Mouse (Mus musculus): ENCODE results near the gene Gm12248.
"Not testable (repeated sequence)": the region's sequence is repeated elsewhere in the genome, so short reads cannot be mapped to it uniquely, and the experiment has no call there.

- not testable (repeated sequence) for TF ChIP-seq CTCF, EP300 (IDR thresholded peaks at IDR 0.05)
These were observed 33.2 kb downstream of the Gm12248 start for GRCm38 (mm10) chr11:58059752-58060151.

All from lung, postnatal 0 days (tissue).